ENCODE assay signal across 9 mouse cellular contexts in the genomic region with DNA sequence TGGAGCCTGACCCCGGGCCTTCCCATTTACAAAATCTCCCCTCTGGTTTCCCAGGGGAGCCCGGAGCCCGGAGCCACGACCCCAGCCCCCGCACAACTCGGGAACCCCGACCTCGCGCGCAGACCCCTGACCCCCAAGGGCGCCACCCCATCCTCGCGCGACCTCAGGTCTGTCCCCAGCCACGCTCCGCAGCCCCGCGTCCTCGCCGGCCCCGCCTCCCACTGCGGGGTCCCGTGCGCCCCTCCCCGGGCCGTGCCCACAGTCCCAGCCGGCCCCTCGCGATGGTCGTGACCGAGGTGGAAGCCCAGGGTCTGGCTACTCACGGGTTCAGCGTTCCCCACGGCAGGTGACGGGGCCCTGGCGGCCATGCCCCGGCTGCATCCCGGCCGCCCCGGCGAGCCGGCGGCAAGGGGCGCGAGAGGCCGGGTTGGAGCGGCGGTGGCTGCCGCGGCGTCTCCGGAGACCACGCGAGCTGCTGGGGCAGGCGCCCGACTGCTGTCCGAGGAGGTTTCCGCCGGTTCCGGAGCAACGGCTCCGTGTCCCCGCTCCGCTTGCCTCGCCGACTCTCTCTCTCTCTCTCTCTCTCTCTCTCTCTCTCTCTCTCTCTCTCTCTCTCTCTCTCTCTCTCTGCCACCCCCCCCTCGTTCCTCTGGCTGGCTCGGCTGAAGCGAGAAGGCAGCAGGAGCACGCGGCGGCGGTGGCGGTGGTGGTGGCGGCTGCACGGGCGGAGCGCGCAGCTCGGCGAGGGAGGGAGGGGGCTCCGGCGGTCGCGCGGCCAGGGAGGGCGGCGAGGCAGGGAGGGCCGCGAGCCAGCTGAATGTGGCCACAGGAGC. TPM values are rescaled to one million over a fixed set of nuclear protein-coding genes. Genes with fewer than 3 reads are reported as not detected.
DNase-seq lines count a peak whose midpoint lies in the region; ATAC-seq and TF ChIP-seq lines count a peak whose summit lies in the region.
"Had no signal": no experiment of that assay in that cellular context is flagged by ENCODE, and none has a peak within 500 bp of the region (broad histone marks: within the 10 kb centered on the region; RNA-seq: fewer than 3 reads in every experiment).

No protein-coding gene starts in this region.

- no peak for TF ChIP-seq CTCF in gastrocnemius, adult 2 months (IDR thresholded peaks at IDR 0.05)
- no peak for TF ChIP-seq CTCF in ES-Bruce4 (IDR thresholded peaks at IDR 0.05; ENCODE audit: low read depth, low read length)

- under 1% methylated on average over 57 of the region's 90 CpGs for whole genome bisulfite sequencing in embryonic facial prominence, embryonic 13.5 days
- under 1% methylated on average over 50 of the region's 90 CpGs for WGBS in limb, embryonic 13.5 days
- 1% methylated on average over 75 of the region's 90 CpGs for WGBS in stomach, embryonic 15.5 days

- no peaks in the 10 kb centered on the region for H3K9me3 ChIP-seq in ES-Bruce4 (replicated peaks; ENCODE audit: control insufficient read depth, insufficient read depth, low read length, poor library complexity, severe bottlenecking)
- no peaks in the 10 kb centered on the region for H3K9me3 ChIP-seq in embryonic facial prominence, embryonic 13.5 days
- H3K9me3 ChIP-seq in limb, embryonic 13.5 days, result no peaks in the 10 kb centered on the region
- no peaks in the 10 kb centered on the region for H3K9me3 ChIP-seq in stomach, embryonic 15.5 days

- H3K9ac ChIP-seq in ES-Bruce4 (ENCODE audit: low read depth, poor library complexity, severe bottlenecking), result peak overlapping the region; percentile 69
- peak overlapping the region; percentile 67 for H3K9ac ChIP-seq in embryonic facial prominence, embryonic 13.5 days
- H3K9ac ChIP-seq in limb, embryonic 13.5 days, result peak overlapping the region; percentile 62
- H3K9ac ChIP-seq in stomach, embryonic 15.5 days, result no peak overlapping the region

- H3K4me2 ChIP-seq in embryonic facial prominence, embryonic 13.5 days, result peak overlapping the region; percentile 99
- H3K4me2 ChIP-seq in limb, embryonic 13.5 days (replicated peaks), result peak overlapping the region; percentile 100
- peak overlapping the region; percentile 77 for H3K4me2 ChIP-seq in stomach, embryonic 15.5 days

- H3K27ac ChIP-seq in gastrocnemius, adult 2 months, result no peak overlapping the region
- no peak overlapping the region for H3K27ac ChIP-seq in ES-Bruce4 (ENCODE audit: insufficient read depth, low read length)
- H3K27ac ChIP-seq in embryonic facial prominence, embryonic 13.5 days, result no peak overlapping the region
- H3K27ac ChIP-seq in limb, embryonic 13.5 days, result no peak overlapping the region
- no peak overlapping the region for H3K27ac ChIP-seq in stomach, embryonic 15.5 days

- no peaks in the 10 kb centered on the region for H3K36me3 ChIP-seq in ES-Bruce4 (ENCODE audit: control insufficient read depth, insufficient read depth, low read length, poor library complexity, severe bottlenecking)
- H3K36me3 ChIP-seq in embryonic facial prominence, embryonic 13.5 days, result no peaks in the 10 kb centered on the region
- no peaks in the 10 kb centered on the region for H3K36me3 ChIP-seq in limb, embryonic 13.5 days
- no peaks in the 10 kb centered on the region for H3K36me3 ChIP-seq in stomach, embryonic 15.5 days

- no peak for ATAC-seq in embryonic facial prominence, embryonic 13.5 days (ENCODE audit: insufficient number of reproducible peaks, insufficient read depth, low FRiP score, low TSS enrichment, low read depth)
- ATAC-seq in limb, embryonic 13.5 days (ENCODE audit: low FRiP score, low read depth), result 0 out of 2 replicates have a peak, but pooled peaks have one; percentile 28
- ATAC-seq in stomach, embryonic 15.5 days (ENCODE audit: insufficient read depth, low FRiP score, low read depth), result no peak

- peak overlapping the region; percentile 53 for H3K4me3 ChIP-seq in gastrocnemius, adult 2 months
- H3K4me3 ChIP-seq in ES-Bruce4 (ENCODE audit: low read depth, low read length), result peak overlapping the region; percentile 55
- H3K4me3 ChIP-seq in embryonic facial prominence, embryonic 13.5 days, result peak overlapping the region; percentile 54
- peak overlapping the region; percentile 58 for H3K4me3 ChIP-seq in limb, embryonic 13.5 days
- H3K4me3 ChIP-seq in stomach, embryonic 15.5 days (replicated peaks), result peak overlapping the region; percentile 42

- peaks cover 22% of the 10 kb centered on the region for H3K27me3 ChIP-seq in ES-Bruce4 (ENCODE audit: control insufficient read depth, insufficient read depth, low read length, poor library complexity, severe bottlenecking)
- H3K27me3 ChIP-seq in embryonic facial prominence, embryonic 13.5 days, result peaks cover 80% of the 10 kb centered on the region
- H3K27me3 ChIP-seq in limb, embryonic 13.5 days, result peaks cover 71% of the 10 kb centered on the region
- peaks cover 80% of the 10 kb centered on the region for H3K27me3 ChIP-seq in stomach, embryonic 15.5 days (replicated peaks)

- no peak for TF ChIP-seq EP300 in ES-Bruce4 (IDR thresholded peaks at IDR 0.05; ENCODE audit: insufficient read depth, low read depth, low read length)

- no peaks in the 10 kb centered on the region for H3K4me1 ChIP-seq in ES-Bruce4 (ENCODE audit: control insufficient read depth, insufficient read depth, low read length)
- peaks cover 32% of the 10 kb centered on the region for H3K4me1 ChIP-seq in embryonic facial prominence, embryonic 13.5 days
- peaks cover 35% of the 10 kb centered on the region for H3K4me1 ChIP-seq in limb, embryonic 13.5 days
- H3K4me1 ChIP-seq in stomach, embryonic 15.5 days, result peaks cover 9% of the 10 kb centered on the region

- TF ChIP-seq POLR2A in ES-Bruce4 (IDR thresholded peaks at IDR 0.05; ENCODE audit: insufficient read depth, low read length), result no peak

- DNase-seq in gastrocnemius, adult 2 months, result no peak
- no peak for DNase-seq in gastrocnemius, postnatal 10 days
- DNase-seq in c-Kit-positive CD71-positive TER-119-positive erythroid progenitor cells, embryonic 14.5 days (ENCODE audit: low spot score), result no peak
- no peak for DNase-seq in lung, postnatal 14 days

- intact Hi-C loops in gastrocnemius, adult 2 months (cut with DNase I), result no loop called here

RNA-seq across cellular contexts. Expression of gene Rbfox3, which starts 2.2 kb away (rescaled TPM):
- under 1 TPM; 0.13 to 0.20 TPM for total RNA-seq in gastrocnemius, adult 2 months (2021)
- total RNA-seq in gastrocnemius, postnatal 10 days (2021), result under 1 TPM; 0.26 to 0.63 TPM
- 0.78 and 0.85 TPM in 2 replicates for polyA plus RNA-seq in ES-Bruce4 (2011; ENCODE audit: insufficient read depth, insufficient read length, low read depth, missing spikeins)
- 1.5 TPM in 2 replicates for polyA plus RNA-seq in embryonic facial prominence, embryonic 13.5 days (2015; fragmentation: Nextera tagmentation; extraction: Ambion mirVana)
- 0.93 and 1.2 TPM in 2 replicates for polyA plus RNA-seq in limb, embryonic 13.5 days (2015; fragmentation: Nextera tagmentation; extraction: Ambion mirVana)
- polyA plus RNA-seq in stomach, embryonic 15.5 days (2015; fragmentation: Nextera tagmentation; extraction: Ambion mirVana), result 1.6 and 1.8 TPM in 2 replicates
- total RNA-seq: common myeloid progenitor, adult 5-6 weeks had no signal
